Mouse (Mus musculus): Measurements from ENCODE around the gene Cadps. TPM values are rescaled to one million over a fixed set of nuclear protein-coding genes. Genes with fewer than 3 reads are reported as not detected.

The Cadps gene
- polyA plus RNA-seq, 1 experiment from 2014 or later, result 0.03 TPM

- no peaks in the 10 kb centered on the region for H3K9me3 ChIP-seq (replicated peaks)
- H3K4me1 ChIP-seq (replicated peaks), result no peaks in the 10 kb centered on the region
- no peak overlapping the region for H3K27ac ChIP-seq
- no peak for DNase-seq
- ATAC-seq (ENCODE audit: low read depth), result no peak
- no peak overlapping the region for H3K4me3 ChIP-seq (replicated peaks)
- H3K4me2 ChIP-seq, result no peak overlapping the region
- H3K27me3 ChIP-seq, result no peaks in the 10 kb centered on the region
- 73% methylated on average over 8 of the region's 8 CpGs for WGBS (ENCODE audit: insufficient replicate concordance)
- H3K36me3 ChIP-seq, result no peaks in the 10 kb centered on the region
- H3K9ac ChIP-seq, result no peak overlapping the region
Observed at GRCm38 (mm10) chr14:12455064-12455591, 367.8 kb downstream of the Cadps start.

GRCm38 (mm10) chr14:12450807-12451206 is 372.1 kb downstream of the Cadps start:
- no peak overlapping the region for H3K27ac ChIP-seq
- no peaks in the 10 kb centered on the region for H3K9me3 ChIP-seq (replicated peaks)
- no peak overlapping the region for H3K4me2 ChIP-seq
- WGBS (ENCODE audit: insufficient replicate concordance), result 50% methylated on average over 3 of the region's 3 CpGs
- no peaks in the 10 kb centered on the region for H3K36me3 ChIP-seq
- no peaks in the 10 kb centered on the region for H3K4me1 ChIP-seq (replicated peaks)
- no peak for DNase-seq
- H3K4me3 ChIP-seq (replicated peaks), result no peak overlapping the region
- no peak for ATAC-seq (ENCODE audit: low read depth)
- H3K9ac ChIP-seq, result no peak overlapping the region
- no peaks in the 10 kb centered on the region for H3K27me3 ChIP-seq

- no peak for DNase-seq
- H3K27ac ChIP-seq, result no peak overlapping the region
- no peaks in the 10 kb centered on the region for H3K27me3 ChIP-seq
- no peaks in the 10 kb centered on the region for H3K9me3 ChIP-seq (replicated peaks)
- H3K36me3 ChIP-seq, result no peaks in the 10 kb centered on the region
- H3K4me2 ChIP-seq, result no peak overlapping the region
- no peak overlapping the region for H3K4me3 ChIP-seq (replicated peaks)
- no peak overlapping the region for H3K9ac ChIP-seq
- H3K4me1 ChIP-seq (replicated peaks), result no peaks in the 10 kb centered on the region
- WGBS (ENCODE audit: insufficient replicate concordance), result 64% methylated on average over 6 of the region's 6 CpGs
- no peak for ATAC-seq (ENCODE audit: low read depth)
Observed at GRCm38 (mm10) chr14:12448883-12449282, 374.0 kb downstream of the Cadps start.

GRCm38 (mm10) chr14:12441019-12441418 is 381.9 kb downstream of the Cadps start:
- no peak for ATAC-seq (ENCODE audit: low read depth)
- Histone ChIP-seq H3K9me3 (replicated peaks) (no peaks in the 10 kb centered on the region), H3K4me2 (no peak overlapping the region), H3K36me3 (no peaks in the 10 kb centered on the region), H3K9ac (no peak overlapping the region), H3K4me1 (replicated peaks) (no peaks in the 10 kb centered on the region), H3K27me3 (no peaks in the 10 kb centered on the region), H3K27ac (no peak overlapping the region), H3K4me3 (replicated peaks) (no peak overlapping the region)
- 63% methylated on average over 2 of the region's 2 CpGs for WGBS (ENCODE audit: insufficient replicate concordance)
- DNase-seq, result no peak

- no peak for ATAC-seq (ENCODE audit: low read depth)
- WGBS (ENCODE audit: insufficient replicate concordance), result 69% methylated on average over 4 of the region's 4 CpGs
Observed at GRCm38 (mm10) chr14:12437976-12438375, 384.9 kb downstream of the Cadps start.

GRCm38 (mm10) chr14:12437422-12437821 is 385.5 kb downstream of the Cadps start:
- H3K9ac ChIP-seq, result no peak overlapping the region
- H3K4me2 ChIP-seq, result no peak overlapping the region
- ATAC-seq (ENCODE audit: low read depth) (no peak), DNase-seq (no peak)
- 64% methylated on average over 7 of the region's 7 CpGs for WGBS (ENCODE audit: insufficient replicate concordance)
- no peaks in the 10 kb centered on the region for H3K9me3 ChIP-seq (replicated peaks)
- no peaks in the 10 kb centered on the region for H3K4me1 ChIP-seq (replicated peaks)
- no peak overlapping the region for H3K4me3 ChIP-seq (replicated peaks)
- H3K27ac ChIP-seq, result no peak overlapping the region
- no peaks in the 10 kb centered on the region for H3K36me3 ChIP-seq
- H3K27me3 ChIP-seq, result no peaks in the 10 kb centered on the region

More at GRCm38 (mm10) chr14:12437976-12438375, 384.9 kb downstream of the Cadps start:
- DNase-seq, result no peak
- H3K27ac ChIP-seq, result no peak overlapping the region
- H3K27me3 ChIP-seq, result no peaks in the 10 kb centered on the region
- H3K4me1 ChIP-seq (replicated peaks), result no peaks in the 10 kb centered on the region
- H3K4me3 ChIP-seq (replicated peaks), result no peak overlapping the region
- no peaks in the 10 kb centered on the region for H3K36me3 ChIP-seq
- H3K4me2 ChIP-seq, result no peak overlapping the region
- no peak overlapping the region for H3K9ac ChIP-seq
- no peaks in the 10 kb centered on the region for H3K9me3 ChIP-seq (replicated peaks)

- no peak for ATAC-seq (ENCODE audit: low read depth)
- WGBS (ENCODE audit: insufficient replicate concordance), result 69% methylated on average over 14 of the region's 14 CpGs
Observed at GRCm38 (mm10) chr14:12436903-12437368, 385.9 kb downstream of the Cadps start.

GRCm38 (mm10) chr14:12428021-12428654 is 394.7 kb downstream of the Cadps start:
- H3K27ac ChIP-seq, result no peak overlapping the region
- no peaks in the 10 kb centered on the region for H3K36me3 ChIP-seq
- no peaks in the 10 kb centered on the region for H3K9me3 ChIP-seq (replicated peaks)
- no peak overlapping the region for H3K9ac ChIP-seq
- no peak overlapping the region for H3K4me3 ChIP-seq (replicated peaks)
- H3K4me1 ChIP-seq (replicated peaks), result no peaks in the 10 kb centered on the region
- DNase-seq, result no peak
- ATAC-seq (ENCODE audit: low read depth), result no peak
- WGBS (ENCODE audit: insufficient replicate concordance), result 57% methylated on average over 8 of the region's 8 CpGs
- no peaks in the 10 kb centered on the region for H3K27me3 ChIP-seq
- H3K4me2 ChIP-seq, result no peak overlapping the region

More at GRCm38 (mm10) chr14:12436903-12437368, 385.9 kb downstream of the Cadps start:
- Histone ChIP-seq H3K9ac (no peak overlapping the region), H3K4me1 (replicated peaks) (no peaks in the 10 kb centered on the region), H3K36me3 (no peaks in the 10 kb centered on the region), H3K4me2 (no peak overlapping the region), H3K4me3 (replicated peaks) (no peak overlapping the region), H3K27me3 (no peaks in the 10 kb centered on the region), H3K9me3 (replicated peaks) (no peaks in the 10 kb centered on the region), H3K27ac (no peak overlapping the region)
- no peak for DNase-seq

GRCm38 (mm10) chr14:12425311-12425710 is 397.6 kb downstream of the Cadps start:
- DNase-seq (no peak), ATAC-seq (ENCODE audit: low read depth) (no peak)
- H3K4me2 ChIP-seq, result no peak overlapping the region
- no peaks in the 10 kb centered on the region for H3K36me3 ChIP-seq
- 41% methylated on average over 6 of the region's 6 CpGs for WGBS (ENCODE audit: insufficient replicate concordance)
- no peak overlapping the region for H3K9ac ChIP-seq
- H3K4me3 ChIP-seq (replicated peaks), result no peak overlapping the region
- H3K27ac ChIP-seq, result no peak overlapping the region
- no peaks in the 10 kb centered on the region for H3K4me1 ChIP-seq (replicated peaks)
- no peaks in the 10 kb centered on the region for H3K27me3 ChIP-seq
- H3K9me3 ChIP-seq (replicated peaks), result no peaks in the 10 kb centered on the region

- WGBS (ENCODE audit: insufficient replicate concordance), result 71% methylated on average over 12 of the region's 12 CpGs
Observed at GRCm38 (mm10) chr14:12410276-12410675, 412.6 kb downstream of the Cadps start.

GRCm38 (mm10) chr14:12409811-12410210 is 413.1 kb downstream of the Cadps start:
- H3K4me3 ChIP-seq (replicated peaks), result no peak overlapping the region
- DNase-seq (no peak), ATAC-seq (ENCODE audit: low read depth) (no peak)
- no peak overlapping the region for H3K4me2 ChIP-seq
- no peaks in the 10 kb centered on the region for H3K27me3 ChIP-seq
- 52% methylated on average over 3 of the region's 3 CpGs for WGBS (ENCODE audit: insufficient replicate concordance)
- H3K36me3 ChIP-seq, result no peaks in the 10 kb centered on the region
- no peaks in the 10 kb centered on the region for H3K9me3 ChIP-seq (replicated peaks)
- H3K4me1 ChIP-seq (replicated peaks), result no peaks in the 10 kb centered on the region
- no peak overlapping the region for H3K9ac ChIP-seq
- H3K27ac ChIP-seq, result no peak overlapping the region

More at GRCm38 (mm10) chr14:12410276-12410675, 412.6 kb downstream of the Cadps start:
- Histone ChIP-seq H3K36me3 (no peaks in the 10 kb centered on the region), H3K4me2 (no peak overlapping the region), H3K27me3 (no peaks in the 10 kb centered on the region), H3K27ac (no peak overlapping the region), H3K4me3 (replicated peaks) (no peak overlapping the region), H3K9me3 (replicated peaks) (no peaks in the 10 kb centered on the region), H3K4me1 (replicated peaks) (no peaks in the 10 kb centered on the region), H3K9ac (no peak overlapping the region)
- DNase-seq, result no peak
- ATAC-seq (ENCODE audit: low read depth), result no peak

- DNase-seq (no peak), ATAC-seq (ENCODE audit: low read depth) (no peak)
- Histone ChIP-seq H3K36me3 (no peaks in the 10 kb centered on the region), H3K4me3 (replicated peaks) (no peak overlapping the region), H3K9ac (no peak overlapping the region), H3K27ac (no peak overlapping the region), H3K4me1 (replicated peaks) (no peaks in the 10 kb centered on the region), H3K27me3 (no peaks in the 10 kb centered on the region), H3K4me2 (no peak overlapping the region), H3K9me3 (replicated peaks) (no peaks in the 10 kb centered on the region)
- WGBS (ENCODE audit: insufficient replicate concordance), result 64% methylated on average over 10 of the region's 10 CpGs
Observed at GRCm38 (mm10) chr14:12406588-12406987, 416.3 kb downstream of the Cadps start.

Data from liver, embryonic 13.5 days (tissue).